Mouse (Mus musculus): Measurements from ENCODE around the gene Wipf2.

DNA sequence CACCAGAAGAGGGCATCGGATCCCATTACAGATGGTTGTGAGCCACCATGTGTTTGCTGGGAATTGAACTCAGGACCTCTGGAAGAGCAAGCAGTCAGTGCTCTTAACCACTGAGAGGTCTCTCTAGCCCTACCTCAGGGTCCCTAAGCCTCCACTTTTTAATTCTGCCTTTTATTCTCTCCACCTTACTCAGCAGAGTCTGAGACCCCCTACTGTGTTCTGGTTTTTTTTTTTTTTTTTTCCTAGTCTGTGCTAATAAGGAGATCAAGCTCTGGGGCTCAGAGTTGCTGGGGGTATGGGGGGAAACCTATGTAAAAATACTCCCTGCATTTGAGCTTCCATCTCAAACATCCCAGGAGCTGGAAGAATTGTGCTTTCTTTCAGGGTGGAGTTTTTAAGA lies 88.7 kb downstream of the Wipf2 start:
- TF ChIP-seq MAFK (IDR thresholded peaks at IDR 0.05; ENCODE audit: insufficient replicate concordance, low read length): no peak
- no peak for TF ChIP-seq CTCF (conservative IDR thresholded peaks at IDR 0.05 in 1 of 2, IDR thresholded peaks at IDR 0.05 in 1 of 2; ENCODE audit: low read depth in 2 of 2, low read length in 2 of 2)
- TF ChIP-seq NELFE (IDR thresholded peaks at IDR 0.05; ENCODE audit: low read depth, low read length): no peak
- TF ChIP-seq USF2 (conservative IDR thresholded peaks at IDR 0.05; ENCODE audit: low read depth, low read length): no peak
